Mouse (Mus musculus) spleen, adult 2 months (tissue): ENCODE data around the gene Gpc6.

Experiments used
- CTCF ChIP-seq: fragments of 200-500 bp; IDR thresholded peaks from 2 replicates; pipeline ENCODE4 v1.5.1; 2011; ENCODE audit warnings: mild to moderate bottlenecking, inconsistent platforms; ENCODE audit not compliant: insufficient read depth, insufficient read length, insufficient replicate concordance; ENCODE audit errors: extremely low read depth
- POLR2A ChIP-seq: fragments of 200-500 bp; IDR thresholded peaks from 2 replicates; pipeline ENCODE4 v1.6.1; 2011; ENCODE audit warnings: low read depth, low read length, inconsistent platforms

- no peak for TF ChIP-seq POLR2A
- no peak for TF ChIP-seq CTCF
Measured at GRCm38 (mm10) chr14:117910323-117910722, 985.2 kb downstream of the Gpc6 start.
